Mouse (Mus musculus) liver, adult 2 months (tissue): ENCODE results near the gene Slc44a4.
A peak's percentile ranks its signal among the peaks of the same experiment; 100 is the strongest.

Experiments used
- CTCF ChIP-seq: fragments of 200-500 bp; IDR thresholded peaks from 2 replicates; pipeline ENCODE4 v1.5.1; 2011; ENCODE audit warnings: low read depth, low read length, control low read depth
- POLR2A ChIP-seq: fragments of 200-500 bp; IDR thresholded peaks from 2 replicates; pipeline ENCODE4 v1.6.1; 2011; ENCODE audit warnings: low read length, control low read depth; ENCODE audit not compliant: insufficient read depth; ENCODE audit errors: extremely low read depth

- TF ChIP-seq CTCF: 0 out of 2 replicates have a peak, but pooled peaks have one; percentile 12
- TF ChIP-seq POLR2A: peak; percentile 40; the same call in 1 of the 2 replicates
Measured at GRCm38 (mm10) chr17:34881683-34882310, 32.5 kb upstream of the Slc44a4 start, which contains the start of gene Gm20547.
